Mouse (Mus musculus): ENCODE data around the gene Prkcb. TPM values are rescaled to one million over a fixed set of nuclear protein-coding genes. Genes with fewer than 3 reads are reported as not detected.

Gene Prkcb
- polyA plus RNA-seq, 1 experiment from 2014 or later: 3.7 TPM

DNA sequence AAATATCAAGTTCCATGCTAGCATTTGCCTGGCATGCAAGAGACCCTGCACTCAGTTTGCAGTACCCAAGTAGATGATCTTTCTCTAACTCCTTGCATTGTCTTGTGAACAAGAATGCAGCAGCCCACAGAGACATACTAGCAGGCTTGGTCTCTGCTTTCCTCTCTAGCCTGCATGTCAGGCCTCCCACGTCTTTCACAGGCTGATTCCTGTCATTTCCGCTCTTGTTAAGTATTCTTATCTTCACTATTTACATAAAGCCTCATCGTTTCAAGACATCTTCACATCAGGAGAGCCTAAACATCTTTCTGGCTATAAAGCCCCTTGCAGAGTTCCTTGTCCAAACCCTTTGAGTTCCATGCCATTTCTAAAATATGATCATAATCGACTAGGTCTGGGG is 320.9 kb downstream of the Prkcb start:
- H3K27me3 ChIP-seq (replicated peaks; ENCODE audit: control insufficient read depth, insufficient read depth, low read length): no peaks in the 10 kb centered on the region
- no peak overlapping the region for H3K4me2 ChIP-seq
- H3K9ac ChIP-seq (ENCODE audit: low read depth, low read length): no peak overlapping the region
- ATAC-seq (replicated peaks; ENCODE audit: low FRiP score) (no peak), DNase-seq (ENCODE audit: low spot score) (no peak)
- H3K27ac ChIP-seq (ENCODE audit: low read depth, low read length): no peak overlapping the region
- H3K4me1 ChIP-seq (replicated peaks; ENCODE audit: control insufficient read depth, insufficient read depth, low read length): no peaks in the 10 kb centered on the region
- no peak overlapping the region for H3K4me3 ChIP-seq (ENCODE audit: low read depth, low read length)
- WGBS: 59% methylated on average over 4 of the region's 4 CpGs
- no peaks in the 10 kb centered on the region for H3K36me3 ChIP-seq (ENCODE audit: control insufficient read depth, insufficient read depth, low read length)
- H3K9me3 ChIP-seq (ENCODE audit: control insufficient read depth, low read length): no peaks in the 10 kb centered on the region

- no peak overlapping the region for H3K4me3 ChIP-seq (ENCODE audit: low read depth, low read length)
- no peak overlapping the region for H3K4me2 ChIP-seq
- no peak overlapping the region for H3K9ac ChIP-seq (ENCODE audit: low read depth, low read length)
- no peaks in the 10 kb centered on the region for H3K36me3 ChIP-seq (ENCODE audit: control insufficient read depth, insufficient read depth, low read length)
- WGBS: 64% methylated on average over 7 of the region's 7 CpGs
- no peaks in the 10 kb centered on the region for H3K9me3 ChIP-seq (ENCODE audit: control insufficient read depth, low read length)
- DNase-seq (ENCODE audit: low spot score) (no peak), ATAC-seq (replicated peaks; ENCODE audit: low FRiP score) (no peak)
- no peaks in the 10 kb centered on the region for H3K27me3 ChIP-seq (replicated peaks; ENCODE audit: control insufficient read depth, insufficient read depth, low read length)
- no peak overlapping the region for H3K27ac ChIP-seq (ENCODE audit: low read depth, low read length)
- no peaks in the 10 kb centered on the region for H3K4me1 ChIP-seq (replicated peaks; ENCODE audit: control insufficient read depth, insufficient read depth, low read length)
Observed at GRCm38 (mm10) chr7:122610161-122610560, 321.6 kb downstream of the Prkcb start.

GRCm38 (mm10) chr7:122613876-122614275 is 325.3 kb downstream of the Prkcb start:
- DNase-seq (ENCODE audit: low spot score): no peak
- Histone ChIP-seq H3K36me3 (ENCODE audit: control insufficient read depth, insufficient read depth, low read length) (no peaks in the 10 kb centered on the region), H3K27ac (ENCODE audit: low read depth, low read length) (no peak overlapping the region), H3K9me3 (ENCODE audit: control insufficient read depth, low read length) (no peaks in the 10 kb centered on the region), H3K27me3 (replicated peaks; ENCODE audit: control insufficient read depth, insufficient read depth, low read length) (no peaks in the 10 kb centered on the region), H3K9ac (ENCODE audit: low read depth, low read length) (no peak overlapping the region), H3K4me3 (ENCODE audit: low read depth, low read length) (no peak overlapping the region), H3K4me1 (replicated peaks; ENCODE audit: control insufficient read depth, insufficient read depth, low read length) (no peaks in the 10 kb centered on the region), H3K4me2 (no peak overlapping the region)
- WGBS: 75% methylated on average over 4 of the region's 4 CpGs
- no peak for ATAC-seq (replicated peaks; ENCODE audit: low FRiP score)

GRCm38 (mm10) chr7:122622125-122622774 is 333.7 kb downstream of the Prkcb start:
- Histone ChIP-seq H3K4me2 (no peak overlapping the region), H3K27ac (ENCODE audit: low read depth, low read length) (no peak overlapping the region), H3K27me3 (replicated peaks; ENCODE audit: control insufficient read depth, insufficient read depth, low read length) (no peaks in the 10 kb centered on the region), H3K36me3 (ENCODE audit: control insufficient read depth, insufficient read depth, low read length) (no peaks in the 10 kb centered on the region), H3K9ac (ENCODE audit: low read depth, low read length) (no peak overlapping the region), H3K4me1 (replicated peaks; ENCODE audit: control insufficient read depth, insufficient read depth, low read length) (no peaks in the 10 kb centered on the region), H3K4me3 (ENCODE audit: low read depth, low read length) (no peak overlapping the region), H3K9me3 (ENCODE audit: control insufficient read depth, low read length) (no peaks in the 10 kb centered on the region)
- DNase-seq (ENCODE audit: low spot score) (no peak), ATAC-seq (replicated peaks; ENCODE audit: low FRiP score) (no peak)
- WGBS: 57% methylated on average over 9 of the region's 9 CpGs

- no peak for DNase-seq (ENCODE audit: low spot score)
- Histone ChIP-seq H3K27me3 (replicated peaks; ENCODE audit: control insufficient read depth, insufficient read depth, low read length) (no peaks in the 10 kb centered on the region), H3K27ac (ENCODE audit: low read depth, low read length) (no peak overlapping the region), H3K36me3 (ENCODE audit: control insufficient read depth, insufficient read depth, low read length) (no peaks in the 10 kb centered on the region), H3K4me3 (ENCODE audit: low read depth, low read length) (no peak overlapping the region), H3K9me3 (ENCODE audit: control insufficient read depth, low read length) (no peaks in the 10 kb centered on the region), H3K4me1 (replicated peaks; ENCODE audit: control insufficient read depth, insufficient read depth, low read length) (no peaks in the 10 kb centered on the region), H3K9ac (ENCODE audit: low read depth, low read length) (no peak overlapping the region), H3K4me2 (no peak overlapping the region)
- WGBS: 48% methylated on average over 1 of the region's 1 CpGs
- ATAC-seq (replicated peaks; ENCODE audit: low FRiP score): no peak
Observed at GRCm38 (mm10) chr7:122623753-122624152, 335.2 kb downstream of the Prkcb start.

GRCm38 (mm10) chr7:122628050-122628449 is 339.5 kb downstream of the Prkcb start:
- 88% methylated on average over 5 of the region's 5 CpGs for WGBS
- H3K4me1 ChIP-seq (replicated peaks; ENCODE audit: control insufficient read depth, insufficient read depth, low read length): no peaks in the 10 kb centered on the region
- no peaks in the 10 kb centered on the region for H3K27me3 ChIP-seq (replicated peaks; ENCODE audit: control insufficient read depth, insufficient read depth, low read length)
- H3K36me3 ChIP-seq (ENCODE audit: control insufficient read depth, insufficient read depth, low read length): no peaks in the 10 kb centered on the region
- H3K4me3 ChIP-seq (ENCODE audit: low read depth, low read length): no peak overlapping the region
- ATAC-seq (replicated peaks; ENCODE audit: low FRiP score) (no peak), DNase-seq (ENCODE audit: low spot score) (no peak)
- H3K4me2 ChIP-seq: no peak overlapping the region
- no peak overlapping the region for H3K27ac ChIP-seq (ENCODE audit: low read depth, low read length)
- no peak overlapping the region for H3K9ac ChIP-seq (ENCODE audit: low read depth, low read length)
- H3K9me3 ChIP-seq (ENCODE audit: control insufficient read depth, low read length): no peaks in the 10 kb centered on the region

DNA sequence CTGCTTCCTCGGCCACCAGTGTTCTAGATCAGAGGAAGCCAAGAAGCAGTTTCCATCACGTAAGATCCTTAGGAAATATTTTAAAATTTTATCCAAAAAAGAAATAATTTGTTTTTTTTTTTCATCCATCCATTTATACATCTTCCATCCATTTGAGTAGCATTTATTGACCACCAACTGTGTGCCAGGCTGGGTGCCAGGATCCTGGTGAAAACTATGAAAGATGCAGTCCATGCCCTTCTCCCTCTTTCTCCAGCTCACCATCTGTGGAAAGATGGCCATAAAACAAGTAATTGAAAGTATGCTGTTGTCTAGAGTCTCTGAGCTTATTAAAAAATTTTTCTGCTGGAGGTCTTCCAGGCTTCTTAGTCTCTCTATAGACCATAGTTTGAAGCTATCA is 341.8 kb downstream of the Prkcb start:
- Histone ChIP-seq H3K9me3 (ENCODE audit: control insufficient read depth, low read length) (no peaks in the 10 kb centered on the region), H3K4me1 (replicated peaks; ENCODE audit: control insufficient read depth, insufficient read depth, low read length) (no peaks in the 10 kb centered on the region), H3K27me3 (replicated peaks; ENCODE audit: control insufficient read depth, insufficient read depth, low read length) (no peaks in the 10 kb centered on the region), H3K4me2 (no peak overlapping the region), H3K36me3 (ENCODE audit: control insufficient read depth, insufficient read depth, low read length) (no peaks in the 10 kb centered on the region), H3K27ac (ENCODE audit: low read depth, low read length) (no peak overlapping the region), H3K9ac (ENCODE audit: low read depth, low read length) (no peak overlapping the region), H3K4me3 (ENCODE audit: low read depth, low read length) (no peak overlapping the region)
- WGBS: 84% methylated on average over 2 of the region's 2 CpGs
- DNase-seq (ENCODE audit: low spot score) (no peak), ATAC-seq (replicated peaks; ENCODE audit: low FRiP score) (no peak)

DNA sequence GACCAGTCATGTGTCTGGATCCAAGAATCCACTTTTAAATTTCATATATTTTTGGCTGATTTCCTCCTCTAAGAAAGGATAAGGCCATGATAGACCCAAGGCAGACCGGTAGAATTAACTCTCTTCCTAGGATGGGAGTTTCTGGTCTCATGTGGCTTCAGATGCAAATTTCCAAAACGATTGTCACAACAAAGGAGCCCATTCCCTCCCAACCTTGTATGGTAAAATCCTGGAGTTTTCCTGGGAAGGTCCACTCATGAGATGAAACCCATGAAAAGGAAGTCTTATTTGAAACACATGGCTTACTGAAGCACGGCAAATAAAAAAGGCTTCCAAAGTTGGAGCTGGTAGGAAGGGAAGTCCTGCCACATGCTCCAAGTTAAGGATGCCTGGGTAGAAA is 342.6 kb downstream of the Prkcb start:
- no peaks in the 10 kb centered on the region for H3K9me3 ChIP-seq (ENCODE audit: control insufficient read depth, low read length)
- no peak for ATAC-seq (replicated peaks; ENCODE audit: low FRiP score)
- H3K4me1 ChIP-seq (replicated peaks; ENCODE audit: control insufficient read depth, insufficient read depth, low read length): no peaks in the 10 kb centered on the region
- H3K27ac ChIP-seq (ENCODE audit: low read depth, low read length): no peak overlapping the region
- H3K4me3 ChIP-seq (ENCODE audit: low read depth, low read length): no peak overlapping the region
- no peaks in the 10 kb centered on the region for H3K27me3 ChIP-seq (replicated peaks; ENCODE audit: control insufficient read depth, insufficient read depth, low read length)
- no peak overlapping the region for H3K9ac ChIP-seq (ENCODE audit: low read depth, low read length)
- H3K4me2 ChIP-seq: no peak overlapping the region
- DNase-seq (ENCODE audit: low spot score): no peak
- WGBS: 67% methylated on average over 3 of the region's 3 CpGs
- no peaks in the 10 kb centered on the region for H3K36me3 ChIP-seq (ENCODE audit: control insufficient read depth, insufficient read depth, low read length)

- WGBS: 59% methylated on average over 5 of the region's 5 CpGs
- no peak overlapping the region for H3K4me3 ChIP-seq (ENCODE audit: low read depth, low read length)
- H3K27me3 ChIP-seq (replicated peaks; ENCODE audit: control insufficient read depth, insufficient read depth, low read length): no peaks in the 10 kb centered on the region
- DNase-seq (ENCODE audit: low spot score) (no peak), ATAC-seq (replicated peaks; ENCODE audit: low FRiP score) (no peak)
- no peaks in the 10 kb centered on the region for H3K36me3 ChIP-seq (ENCODE audit: control insufficient read depth, insufficient read depth, low read length)
- no peak overlapping the region for H3K27ac ChIP-seq (ENCODE audit: low read depth, low read length)
- H3K9me3 ChIP-seq (ENCODE audit: control insufficient read depth, low read length): no peaks in the 10 kb centered on the region
- H3K9ac ChIP-seq (ENCODE audit: low read depth, low read length): no peak overlapping the region
- no peaks in the 10 kb centered on the region for H3K4me1 ChIP-seq (replicated peaks; ENCODE audit: control insufficient read depth, insufficient read depth, low read length)
- H3K4me2 ChIP-seq: no peak overlapping the region
Observed at GRCm38 (mm10) chr7:122632946-122633345, 344.4 kb downstream of the Prkcb start.
